Mouse (Mus musculus): Measurements from ENCODE around the gene Gm21188. TPM values are rescaled to one million over a fixed set of nuclear protein-coding genes. Genes with fewer than 3 reads are reported as not detected.
"Not testable (repeated sequence)": the region's sequence is repeated elsewhere in the genome, so short reads cannot be mapped to it uniquely, and the experiment has no call there.

Gene Gm21188
- total RNA-seq (2021), result 0.30 and 1.1 TPM in 2 replicates
- long read RNA-seq, experiment 1, result 0 reads
- long read RNA-seq, experiment 2, partial matches to known transcripts, result 0 of 2 reads
- long read RNA-seq, experiment 2, other reads (novel, unspliced or antisense), result 1 of 2 reads

- not testable (repeated sequence) for DNase-seq
Observed at GRCm38 (mm10) chr13:120052085-120052484, at the start of gene Gm21188. Gene Gm21188, minus strand, starts transcription at chr13:120052194.

GRCm38 (mm10) chr13:120099327-120099726, 47.3 kb upstream of the Gm21188 start:
- not testable (repeated sequence) for DNase-seq

GRCm38 (mm10) chr13:120096938-120097256, 44.9 kb upstream of the Gm21188 start:
- DNase-seq, result not testable (repeated sequence)

- DNase-seq, result not testable (repeated sequence)
Observed at GRCm38 (mm10) chr13:120096241-120096937, 44.4 kb upstream of the Gm21188 start.

GRCm38 (mm10) chr13:120092950-120093349, 41.0 kb upstream of the Gm21188 start:
- DNase-seq, result not testable (repeated sequence)

GRCm38 (mm10) chr13:120079644-120080043, 27.6 kb upstream of the Gm21188 start:
- not testable (repeated sequence) for DNase-seq

- not testable (repeated sequence) for DNase-seq
Observed at GRCm38 (mm10) chr13:120070878-120071277, 18.9 kb upstream of the Gm21188 start.

GRCm38 (mm10) chr13:120070012-120070598, 18.1 kb upstream of the Gm21188 start:
- not testable (repeated sequence) for DNase-seq

- DNase-seq, result not testable (repeated sequence)
Observed at GRCm38 (mm10) chr13:120063439-120064089, 11.6 kb upstream of the Gm21188 start.

GRCm38 (mm10) chr13:120062903-120063302, 10.9 kb upstream of the Gm21188 start:
- DNase-seq, result not testable (repeated sequence)

GRCm38 (mm10) chr13:120048608-120049007, 3.4 kb downstream of the Gm21188 start:
- DNase-seq, result not testable (repeated sequence)

GRCm38 (mm10) chr13:120048186-120048585, 3.8 kb downstream of the Gm21188 start:
- not testable (repeated sequence) for DNase-seq

GRCm38 (mm10) chr13:120046422-120047209, 5.4 kb downstream of the Gm21188 start:
- not testable (repeated sequence) for DNase-seq

- DNase-seq, result peak; percentile 68
Observed at GRCm38 (mm10) chr13:120041145-120041544, 10.8 kb downstream of the Gm21188 start.

GRCm38 (mm10) chr13:120037881-120038280, 14.1 kb downstream of the Gm21188 start:
- not testable (repeated sequence) for DNase-seq

- not testable (repeated sequence) for DNase-seq
Observed at GRCm38 (mm10) chr13:120036577-120037115, 15.3 kb downstream of the Gm21188 start.

- DNase-seq, result not testable (repeated sequence)
Observed at GRCm38 (mm10) chr13:120035151-120035550, 16.8 kb downstream of the Gm21188 start.

GRCm38 (mm10) chr13:120034637-120035036, 17.4 kb downstream of the Gm21188 start:
- DNase-seq, result not testable (repeated sequence)

- peak; percentile 5 for DNase-seq
Observed at GRCm38 (mm10) chr13:120033516-120034190, 18.3 kb downstream of the Gm21188 start.

- DNase-seq, result peak; percentile 12
Observed at GRCm38 (mm10) chr13:120031676-120032075, 20.3 kb downstream of the Gm21188 start.

GRCm38 (mm10) chr13:120027368-120027767, 24.6 kb downstream of the Gm21188 start:
- not testable (repeated sequence) for DNase-seq

All from adrenal gland, postnatal 14 days (tissue).